Mouse (Mus musculus): ENCODE data around the gene Pgs1. TPM values are rescaled to one million over a fixed set of nuclear protein-coding genes. Genes with fewer than 3 reads are reported as not detected.

The Pgs1 gene
- total RNA-seq (2021): 10 to 100 TPM; 75.1 to 79.4 TPM

DNA sequence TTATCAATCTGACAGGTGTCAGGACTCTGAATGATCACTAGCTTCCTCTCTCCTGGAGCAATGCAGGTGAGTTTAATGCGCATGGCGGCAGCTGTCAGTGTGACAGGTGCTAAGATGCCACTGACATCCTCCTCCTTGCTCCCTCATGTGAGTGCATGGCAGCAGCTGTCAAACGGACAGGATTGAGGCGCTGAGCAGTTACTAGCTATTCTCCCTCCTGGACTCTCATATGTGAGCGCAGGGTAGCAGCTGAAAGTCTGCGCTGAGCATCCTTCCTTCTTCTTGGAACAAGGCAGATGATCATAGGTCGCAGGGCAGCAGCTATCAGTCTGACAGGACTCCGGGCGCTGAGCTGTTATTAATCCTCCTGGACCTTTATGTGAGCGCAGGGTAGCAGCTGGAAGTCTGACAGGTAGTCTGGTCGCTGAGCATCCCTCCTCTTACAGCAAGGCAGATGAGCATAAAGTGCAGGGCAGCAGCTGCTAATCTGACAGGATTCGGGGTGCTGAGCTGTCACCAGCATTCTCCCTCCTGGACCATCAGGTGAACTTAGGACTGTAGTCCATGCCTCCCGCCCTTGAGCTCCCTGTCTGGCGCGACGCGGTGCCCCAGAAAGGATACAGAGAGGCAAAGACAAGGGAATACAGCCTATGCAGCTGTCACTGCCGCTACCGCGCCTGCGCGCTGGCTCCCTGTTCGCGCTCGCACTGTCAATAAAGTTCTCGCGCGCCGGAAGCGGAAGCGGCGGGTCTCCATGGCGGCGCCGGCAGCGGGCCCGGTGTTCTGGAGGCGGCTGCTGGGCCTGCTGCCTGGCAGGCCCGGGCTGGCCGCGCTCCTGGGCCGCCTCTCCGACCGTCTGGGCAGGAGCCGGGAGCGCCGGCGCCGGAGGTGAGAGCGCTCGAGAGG lies at the start of gene Pgs1:
TSS of gene Pgs1 (plus strand) at position 167 of the 906 bp plus-strand sequence.
- peak; percentile 92 to 93 for DNase-seq

- no peak for DNase-seq
Observed at GRCm38 (mm10) chr11:117939004-117939730, 46.9 kb upstream of the Pgs1 start.

DNA sequence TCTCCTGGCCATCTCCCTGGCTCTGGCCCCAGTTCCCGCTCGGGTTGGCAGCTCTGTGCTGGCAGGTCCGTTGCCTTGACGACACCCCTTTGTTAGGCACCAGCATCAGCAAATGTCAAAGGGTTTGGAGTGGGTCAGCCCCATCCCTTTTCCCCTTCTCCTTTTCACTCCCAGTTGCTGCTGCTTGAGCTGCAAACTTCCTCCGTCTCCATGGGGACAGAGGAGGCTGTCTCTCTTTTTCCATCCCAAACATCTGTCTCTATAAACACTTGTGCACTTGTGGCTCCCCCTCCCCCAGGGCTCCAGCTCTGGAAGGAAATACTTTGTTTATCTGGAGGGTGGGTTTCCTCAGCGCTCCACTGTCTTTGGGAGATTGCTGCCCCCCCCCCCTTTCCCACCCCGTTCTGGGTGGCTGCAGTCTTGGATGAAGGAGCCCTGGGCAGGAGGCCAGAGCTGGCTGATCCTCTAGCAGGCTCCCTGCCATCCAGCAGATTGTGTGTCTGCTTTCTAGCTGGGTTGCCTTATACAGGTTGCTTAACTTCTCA lies 46.3 kb upstream of the Pgs1 start:
- peak; percentile 55 to 69 for DNase-seq

GRCm38 (mm10) chr11:117940881-117941280 lies 45.2 kb upstream of the Pgs1 start:
- DNase-seq: no peak

- DNase-seq: no peak
Observed at GRCm38 (mm10) chr11:117941325-117941834, 44.7 kb upstream of the Pgs1 start.

DNA sequence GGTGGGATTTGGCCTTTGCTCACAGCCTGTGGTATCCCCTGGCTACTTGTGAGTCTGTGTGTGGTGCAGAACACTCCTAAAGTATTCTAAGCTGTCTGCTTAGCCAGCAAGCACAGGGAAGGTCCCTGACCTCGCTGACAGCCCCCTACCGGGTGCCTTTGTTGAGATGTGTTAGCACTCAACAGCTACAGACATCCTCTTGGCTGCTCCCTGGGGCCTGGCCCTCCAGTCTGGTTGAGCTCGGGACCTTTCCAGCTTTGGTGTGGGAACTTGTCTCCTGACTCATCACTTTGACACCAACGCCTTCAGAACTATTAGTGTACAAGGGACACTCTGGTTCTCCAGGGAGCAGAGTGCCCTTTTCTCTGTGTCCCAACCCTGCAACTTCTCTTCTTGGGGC lies 44.2 kb upstream of the Pgs1 start:
- DNase-seq: no peak

DNA sequence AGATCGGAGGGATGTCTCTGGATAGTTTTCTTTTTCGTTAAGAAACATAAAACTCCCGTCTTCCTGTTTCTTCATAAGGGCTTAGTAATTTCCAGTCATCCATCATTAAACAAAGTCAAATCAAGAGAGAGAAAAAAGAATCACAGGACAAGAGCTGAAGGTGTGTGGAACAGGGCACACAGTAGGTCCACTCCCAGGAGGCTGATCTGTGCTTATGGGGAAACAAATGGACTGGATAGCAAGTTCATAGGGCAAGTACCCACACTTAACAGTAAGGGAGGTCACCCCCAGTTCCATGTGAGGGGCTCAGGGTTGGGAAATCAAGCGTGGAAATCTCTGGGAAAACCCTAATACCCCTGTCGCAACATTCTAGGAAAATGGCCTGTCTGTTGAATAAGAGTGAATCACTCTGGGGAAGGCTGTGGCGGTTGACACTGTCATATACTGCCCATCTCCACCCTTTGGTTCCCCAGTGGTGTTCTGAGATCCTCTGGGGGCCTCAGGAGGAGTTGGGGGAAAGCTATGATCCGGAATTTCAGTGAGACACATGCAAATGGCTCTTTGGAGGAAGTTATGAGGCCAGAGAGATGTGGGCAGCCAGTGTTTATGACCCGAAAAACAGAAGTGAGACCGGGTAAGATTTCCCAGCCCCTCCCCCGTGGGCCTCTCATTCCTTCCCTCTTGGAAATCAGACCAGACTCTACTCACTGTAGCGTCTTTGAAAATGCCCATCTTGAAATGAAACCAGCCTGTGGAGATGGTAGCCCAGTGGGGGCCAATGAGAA lies 39.7 kb upstream of the Pgs1 start:
- DNase-seq: no peak

- no peak for DNase-seq
Observed at GRCm38 (mm10) chr11:117946996-117947419, 39.1 kb upstream of the Pgs1 start.

DNA sequence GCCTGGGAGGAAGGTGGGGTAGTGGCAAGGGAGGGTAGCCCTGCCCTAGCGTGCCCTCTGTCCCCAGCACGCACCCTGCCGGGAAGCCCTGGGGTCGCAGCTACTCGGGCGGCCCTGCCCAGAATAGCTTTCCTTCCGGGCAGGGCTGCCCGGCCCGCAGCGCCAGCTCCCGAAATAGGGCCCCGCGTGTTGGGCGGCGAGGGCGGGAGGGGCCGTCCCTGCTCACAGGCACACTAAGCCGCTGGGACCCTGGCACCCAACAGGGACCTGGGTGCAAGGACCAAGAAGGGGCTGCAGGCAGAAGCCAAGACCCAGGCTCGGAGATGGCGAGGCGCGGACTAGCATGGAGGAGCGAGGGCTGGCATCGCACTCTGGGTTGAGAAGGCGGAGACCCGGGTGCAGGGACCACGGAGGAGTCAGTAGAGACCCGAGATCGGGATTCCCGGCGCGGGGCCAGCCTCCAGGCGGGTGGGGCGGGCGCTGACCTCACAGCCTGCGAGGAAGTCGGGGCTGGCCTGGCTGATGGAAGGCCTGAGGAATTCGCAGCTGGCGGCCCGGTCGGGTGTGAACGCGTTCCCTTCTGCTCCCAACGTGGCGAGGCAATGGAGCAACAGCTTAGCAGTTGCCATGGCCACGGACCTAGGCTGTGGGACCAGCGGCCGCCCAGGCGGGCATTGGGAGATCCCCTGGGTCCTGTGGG lies 36.5 kb upstream of the Pgs1 start:
- DNase-seq: no peak

- DNase-seq: no peak
Observed at GRCm38 (mm10) chr11:117951391-117951790, 34.7 kb upstream of the Pgs1 start.

GRCm38 (mm10) chr11:117952174-117952933 lies 33.7 kb upstream of the Pgs1 start:
- DNase-seq: no peak

DNA sequence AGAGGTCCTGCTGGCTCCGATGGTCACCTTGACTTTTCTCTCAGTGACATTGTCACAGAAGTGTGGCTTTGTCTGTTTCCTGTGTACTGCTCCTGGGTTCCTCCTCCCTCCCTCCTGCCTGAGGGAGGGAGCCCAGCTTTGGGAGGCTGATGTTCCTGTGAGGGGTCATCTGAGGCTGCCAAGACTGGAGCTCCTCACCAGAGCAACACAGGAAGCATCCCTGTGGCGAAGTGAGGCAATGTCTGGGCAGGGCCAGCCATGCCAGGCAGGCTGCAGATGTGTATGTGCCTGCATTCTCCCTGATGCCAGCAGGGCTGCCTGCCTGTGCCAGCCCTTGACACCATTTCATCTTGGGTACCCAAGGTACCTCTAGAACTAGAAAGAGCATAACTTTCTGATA lies 32.0 kb upstream of the Pgs1 start:
- no peak for DNase-seq

DNA sequence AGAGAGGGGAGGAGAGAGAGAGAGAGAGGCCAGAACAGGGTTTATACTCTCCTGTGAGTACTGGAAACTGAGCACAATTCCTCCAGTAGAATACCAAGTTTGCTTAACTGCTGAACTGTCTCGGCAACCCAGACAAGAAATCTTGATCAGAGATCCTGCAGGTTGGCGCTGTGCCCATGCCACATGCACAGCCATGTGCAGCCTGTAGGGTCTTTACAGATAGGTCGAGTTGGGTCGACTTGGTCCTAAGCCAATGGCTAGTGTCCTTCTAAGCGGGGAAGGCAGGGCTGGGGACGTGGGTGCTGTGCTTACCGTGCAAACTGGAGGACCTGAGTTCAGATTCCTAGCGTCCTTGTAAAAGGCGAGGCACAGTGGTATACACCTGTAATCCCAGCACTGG lies 31.3 kb upstream of the Pgs1 start:
- DNase-seq: no peak

- DNase-seq: no peak
Observed at GRCm38 (mm10) chr11:117955621-117956020, 30.5 kb upstream of the Pgs1 start.

DNA sequence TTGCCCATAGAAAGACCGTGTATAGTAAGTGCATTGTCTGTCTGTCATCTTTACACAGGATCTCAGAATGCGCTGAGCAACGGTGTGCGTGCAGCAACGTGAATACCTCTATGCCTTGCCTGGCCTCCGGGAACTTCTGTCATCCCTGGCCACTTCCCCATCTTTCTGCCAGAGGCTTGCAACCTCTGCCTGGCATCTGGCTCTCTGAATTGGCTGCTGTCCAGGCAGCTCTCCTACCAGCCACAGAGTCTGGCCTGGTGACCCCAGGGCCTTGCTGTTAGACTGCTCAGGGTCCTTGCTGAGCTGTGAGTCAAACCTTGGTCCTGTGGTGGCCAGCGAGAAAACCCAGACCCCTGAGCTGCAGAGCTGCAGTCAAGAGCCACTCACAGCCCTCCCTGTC lies 27.9 kb upstream of the Pgs1 start:
- DNase-seq: no peak

- DNase-seq: no peak
Observed at GRCm38 (mm10) chr11:117959166-117959565, 26.9 kb upstream of the Pgs1 start.

- no peak for DNase-seq
Observed at GRCm38 (mm10) chr11:117959741-117960381, 26.2 kb upstream of the Pgs1 start.

DNA sequence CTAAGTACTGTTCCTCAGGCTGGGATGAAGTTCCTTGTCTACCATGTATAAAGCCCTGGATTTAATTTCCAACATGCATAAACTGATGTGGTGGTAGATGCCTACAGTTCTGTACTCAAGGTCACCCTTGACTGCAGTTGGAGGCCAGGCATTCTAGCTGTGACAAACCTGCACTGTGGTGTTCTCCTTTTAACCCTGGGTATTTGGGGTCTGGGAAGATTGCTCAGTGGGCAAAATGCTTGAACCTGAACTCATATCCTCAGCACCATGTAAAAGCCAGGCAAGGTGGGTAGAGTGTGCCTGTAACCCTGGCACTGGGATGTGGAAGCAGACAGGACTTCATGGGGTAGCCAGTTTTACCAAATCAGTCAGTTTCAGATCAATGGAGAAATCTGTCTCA lies 25.5 kb upstream of the Pgs1 start:
- DNase-seq: no peak

DNA sequence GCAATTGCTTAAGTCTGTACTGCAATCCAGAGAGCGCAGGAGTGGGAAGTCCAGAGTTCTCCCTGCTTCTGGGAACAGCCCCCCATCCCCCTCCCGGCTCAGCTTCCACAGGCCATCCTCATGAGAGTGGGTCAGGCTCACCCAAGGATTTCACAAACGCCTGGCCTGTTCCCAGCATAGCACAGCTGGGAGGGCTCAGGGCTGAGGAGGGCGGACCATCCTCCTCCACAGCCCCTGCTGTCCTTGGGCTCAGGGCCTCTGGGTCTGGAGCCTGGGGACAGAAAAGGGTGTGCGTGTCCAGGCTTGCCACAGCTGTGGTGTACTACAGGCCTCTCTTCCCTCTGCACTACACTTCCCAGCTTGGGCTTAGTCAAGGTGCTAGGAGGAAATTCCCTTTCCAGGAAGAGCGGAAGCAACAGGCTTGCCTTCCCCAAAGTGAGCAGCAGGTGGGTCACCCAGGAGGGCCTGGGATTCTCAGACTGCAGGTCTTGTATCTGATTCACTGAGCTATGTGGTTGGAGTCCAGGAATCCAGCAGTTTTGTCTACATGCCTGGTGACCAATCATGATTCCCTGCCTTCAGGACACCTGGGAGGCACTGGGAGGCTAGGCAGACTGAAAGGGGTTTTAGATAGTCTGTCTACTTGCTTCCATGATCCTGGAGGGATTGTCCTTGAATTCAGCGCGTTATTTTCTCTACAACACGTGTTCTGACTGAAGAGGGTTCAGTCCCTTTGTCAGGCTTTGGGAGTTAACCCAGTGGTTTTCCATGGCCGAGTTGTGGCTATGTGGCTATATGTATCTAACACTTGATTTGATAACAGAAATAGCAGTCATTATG lies 23.6 kb upstream of the Pgs1 start:
- DNase-seq: no peak

Data from layer of hippocampus, postnatal 36 days (tissue).